Mouse (Mus musculus) cortical plate, adult 2 months (tissue): Measurements from ENCODE around the gene Sptbn1. TPM values are rescaled to one million over a fixed set of nuclear protein-coding genes. Genes with fewer than 3 reads are reported as not detected.
A peak's percentile ranks its signal among the peaks of the same experiment; 100 is the strongest.

Experiments
- H3K27ac ChIP-seq: fragments of 200-500 bp; 2 replicates; pipeline ENCODE4 v1.5.1; 2012; ENCODE audit warnings: low read length, control low read depth, inconsistent platforms; ENCODE audit not compliant: insufficient read depth
- H3K4me1 ChIP-seq: fragments of 200-500 bp; 2 replicates; pipeline ENCODE4 v1.6.1; 2011; ENCODE audit warnings: low read length; ENCODE audit not compliant: control insufficient read depth, insufficient read depth
- H3K4me3 ChIP-seq: fragments of 200-500 bp; 2 replicates; pipeline ENCODE4 v1.5.1; 2011; ENCODE audit warnings: mild to moderate bottlenecking, low read length, control low read depth; ENCODE audit not compliant: insufficient read depth
- CTCF ChIP-seq: fragments of 200-500 bp; IDR thresholded peaks from 2 replicates; pipeline ENCODE4 v1.5.1; 2011; ENCODE audit warnings: mild to moderate bottlenecking, control low read depth, low read length; ENCODE audit not compliant: insufficient read depth; ENCODE audit errors: extremely low read depth
- POLR2A ChIP-seq: fragments of 200-500 bp; IDR thresholded peaks from 2 replicates; pipeline ENCODE4 v1.6.1; 2011; ENCODE audit warnings: mild to moderate bottlenecking, low read length, control low read depth; ENCODE audit not compliant: insufficient read depth; ENCODE audit errors: extremely low read depth
- polyA plus RNA-seq: library from polyadenylated mRNA; depleted of rRNA; stranded (reverse); fragments of >200 nt; gene quantifications from 2 replicates; pipeline ENCODE4 v1.2.3, GENCODE M21; 2012

The Sptbn1 gene
- polyA plus RNA-seq, 1 experiment, result 313 TPM

- TF ChIP-seq CTCF, result no peak
- Histone ChIP-seq H3K4me1 (no peaks in the 10 kb centered on the region), H3K4me3 (no peak overlapping the region), H3K27ac (no peak overlapping the region)
Measured at GRCm38 (mm10) chr11:30279278-30279677, 11.3 kb upstream of the Sptbn1 start.

- H3K4me3 ChIP-seq, result no peak overlapping the region
- TF ChIP-seq POLR2A (no peak), CTCF (no peak)
- no peak overlapping the region; the same call in 1 of the 2 replicates for H3K27ac ChIP-seq
- no peaks in the 10 kb centered on the region for H3K4me1 ChIP-seq
Measured at GRCm38 (mm10) chr11:30275436-30276031, 7.6 kb upstream of the Sptbn1 start.

DNA sequence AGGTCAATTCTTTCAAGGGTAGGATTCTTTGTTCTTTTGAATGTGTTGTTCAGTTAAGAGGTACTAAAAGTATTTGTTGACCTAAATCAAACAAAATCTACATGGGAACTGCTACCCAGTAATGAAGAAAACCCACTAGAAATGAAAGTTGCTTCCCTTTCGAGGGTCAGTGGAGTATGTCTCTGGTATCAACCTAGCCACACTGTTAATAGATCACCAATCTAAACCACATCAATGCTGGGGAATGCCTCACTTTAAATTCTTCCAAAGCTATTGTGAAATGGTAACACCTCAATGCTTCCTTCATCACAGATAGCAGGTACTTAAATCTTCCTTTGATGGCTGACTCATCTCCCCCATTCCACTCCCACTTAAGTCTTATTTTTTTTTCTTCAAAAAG lies 1.5 kb upstream of the Sptbn1 start:
- Histone ChIP-seq H3K4me3 (no peak overlapping the region; the same call in 1 of the 2 replicates), H3K27ac (no peak overlapping the region), H3K4me1 (no peaks in the 10 kb centered on the region)
- no peak for TF ChIP-seq CTCF
- no peak for TF ChIP-seq POLR2A

DNA sequence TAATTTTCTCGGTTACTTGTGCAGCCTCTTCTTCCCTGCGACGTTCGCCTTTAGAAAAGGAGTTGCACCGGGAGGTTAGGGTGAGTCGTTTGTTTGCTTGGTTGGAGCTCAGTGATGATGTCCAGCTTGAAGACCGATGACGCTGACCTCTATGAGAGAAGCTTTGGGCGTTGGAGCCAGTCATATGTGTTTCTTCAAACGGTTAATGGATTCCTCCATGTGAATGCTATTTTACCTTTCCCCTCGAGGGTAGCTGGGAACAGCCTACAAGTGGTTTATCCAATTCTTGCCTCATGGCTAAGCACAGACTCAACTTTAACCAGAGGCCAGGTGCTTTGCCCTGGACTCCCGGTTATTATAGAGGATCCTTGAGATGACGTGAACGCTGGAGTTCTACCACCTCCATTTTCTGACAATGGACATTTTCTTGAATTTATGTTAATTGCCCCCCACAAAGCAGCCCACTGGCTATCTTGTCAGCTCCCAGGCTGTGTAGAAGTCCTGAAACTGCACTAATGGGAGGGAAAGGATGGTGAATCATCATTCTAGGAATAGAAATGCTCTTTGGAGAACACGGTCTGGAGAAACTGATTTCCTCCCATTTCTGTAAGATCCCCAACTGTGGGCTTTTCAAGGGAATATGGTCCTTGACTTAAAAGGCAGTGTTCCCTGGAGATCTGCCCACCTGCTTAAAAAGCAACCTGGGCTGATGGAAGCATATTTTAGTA lies 837 bp upstream of the Sptbn1 start:
- peak overlapping the region; percentile 85 for H3K27ac ChIP-seq
- no peak for TF ChIP-seq POLR2A
- no peak for TF ChIP-seq CTCF
- H3K4me1 ChIP-seq, result no peaks in the 10 kb centered on the region

DNA sequence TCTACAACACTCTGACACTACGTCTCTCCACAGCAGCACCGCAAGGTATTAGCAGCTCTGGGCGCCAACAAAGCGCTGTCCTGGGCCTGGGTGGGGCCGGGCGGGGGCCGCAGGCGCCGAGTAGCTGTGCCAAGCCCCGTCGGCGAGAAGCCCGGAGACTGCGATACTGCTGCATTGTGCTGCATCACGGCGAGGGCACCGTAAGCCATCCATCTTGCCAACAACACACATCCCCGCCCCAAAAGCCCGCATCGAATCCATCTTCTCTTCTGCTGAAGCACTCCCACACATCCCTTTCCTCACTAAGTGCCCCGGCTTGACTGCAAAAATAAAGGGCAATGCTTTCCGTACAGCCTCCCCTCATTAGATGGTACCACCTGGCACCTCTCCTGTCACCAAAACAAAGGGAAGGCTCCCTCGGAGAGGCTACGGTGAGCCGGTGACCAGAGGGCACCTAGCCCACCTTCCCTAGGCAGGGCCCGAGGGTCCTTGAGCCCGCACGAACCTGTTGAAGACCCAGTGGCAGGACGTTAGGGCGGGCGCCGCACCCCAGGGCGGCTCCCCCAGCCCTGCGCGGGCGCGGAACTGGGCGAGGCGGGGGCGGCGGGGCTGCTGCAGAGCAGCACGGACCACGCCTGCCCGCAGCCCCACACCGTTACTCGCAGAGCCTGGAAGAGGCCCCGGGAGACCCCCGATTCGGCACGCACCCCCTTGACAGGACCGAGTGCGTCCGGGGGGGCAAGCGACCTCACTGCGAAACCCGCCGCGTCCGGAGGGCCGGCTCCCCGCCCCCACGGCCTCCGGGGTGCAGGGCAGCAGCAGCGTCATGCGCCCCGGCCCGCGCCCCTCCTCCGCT lies 711 bp downstream of the Sptbn1 start:
- TF ChIP-seq CTCF (no peak), POLR2A (peak; percentile 21; the same call in 1 of the 2 replicates)
- Histone ChIP-seq H3K4me1 (no peaks in the 10 kb centered on the region; the same call in 1 of the 2 replicates), H3K27ac (peak overlapping the region; percentile 99), H3K4me3 (peak overlapping the region; percentile 98)

More for the DNA sequence above, 837 bp upstream of the Sptbn1 start:
- peak overlapping the region; percentile 98 for H3K4me3 ChIP-seq

DNA sequence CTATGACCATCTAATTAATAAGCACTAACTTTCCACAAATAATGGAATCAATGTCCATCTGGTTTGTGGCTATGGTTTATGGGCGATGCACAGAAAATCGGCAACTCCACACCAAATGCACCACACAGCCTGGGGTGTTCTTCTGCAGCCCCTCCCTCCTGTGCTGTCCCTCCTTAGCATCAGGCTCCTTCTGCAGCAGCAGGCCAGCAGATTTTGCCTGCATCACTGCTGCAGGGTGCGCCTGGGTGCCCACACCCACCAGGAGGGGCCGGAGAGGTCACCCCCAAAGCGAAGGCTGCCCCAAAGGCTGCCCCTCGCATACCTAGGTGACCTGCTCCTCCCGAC lies 1.3 kb downstream of the Sptbn1 start:
- Histone ChIP-seq H3K4me1 (no peaks in the 10 kb centered on the region; the same call in 1 of the 2 replicates), H3K27ac (peak overlapping the region; percentile 99), H3K4me3 (peak overlapping the region; percentile 98)
- TF ChIP-seq CTCF (no peak), POLR2A (0 out of 2 replicates have a peak, but pooled peaks have one; percentile 6)

DNA sequence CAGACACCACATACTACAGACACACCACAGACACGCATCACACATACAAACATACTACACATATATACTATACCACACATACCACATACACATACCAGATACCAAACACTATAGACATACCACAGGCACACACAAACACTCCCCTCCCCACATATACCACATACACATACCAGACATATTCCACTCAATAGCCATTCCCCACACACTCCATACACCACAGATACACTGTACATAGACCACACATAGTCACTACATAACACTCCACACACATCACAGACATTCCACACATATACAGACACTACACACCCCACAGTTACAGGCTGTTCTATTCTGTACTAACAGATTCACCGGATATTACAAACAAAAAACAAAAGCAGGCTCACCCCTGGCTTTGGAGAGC lies 2.3 kb downstream of the Sptbn1 start:
- peaks cover 3% of the 10 kb centered on the region for H3K4me1 ChIP-seq
- no peak overlapping the region for H3K27ac ChIP-seq
- peak overlapping the region; percentile 98 for H3K4me3 ChIP-seq
- no peak for TF ChIP-seq CTCF
- TF ChIP-seq POLR2A, result no peak

- no peak overlapping the region for H3K4me3 ChIP-seq
- H3K27ac ChIP-seq, result no peak overlapping the region
- H3K4me1 ChIP-seq, result peaks cover 7% of the 10 kb centered on the region
- no peak for TF ChIP-seq CTCF
- TF ChIP-seq POLR2A, result no peak
Measured at GRCm38 (mm10) chr11:30263627-30264026, 4.3 kb downstream of the Sptbn1 start.

DNA sequence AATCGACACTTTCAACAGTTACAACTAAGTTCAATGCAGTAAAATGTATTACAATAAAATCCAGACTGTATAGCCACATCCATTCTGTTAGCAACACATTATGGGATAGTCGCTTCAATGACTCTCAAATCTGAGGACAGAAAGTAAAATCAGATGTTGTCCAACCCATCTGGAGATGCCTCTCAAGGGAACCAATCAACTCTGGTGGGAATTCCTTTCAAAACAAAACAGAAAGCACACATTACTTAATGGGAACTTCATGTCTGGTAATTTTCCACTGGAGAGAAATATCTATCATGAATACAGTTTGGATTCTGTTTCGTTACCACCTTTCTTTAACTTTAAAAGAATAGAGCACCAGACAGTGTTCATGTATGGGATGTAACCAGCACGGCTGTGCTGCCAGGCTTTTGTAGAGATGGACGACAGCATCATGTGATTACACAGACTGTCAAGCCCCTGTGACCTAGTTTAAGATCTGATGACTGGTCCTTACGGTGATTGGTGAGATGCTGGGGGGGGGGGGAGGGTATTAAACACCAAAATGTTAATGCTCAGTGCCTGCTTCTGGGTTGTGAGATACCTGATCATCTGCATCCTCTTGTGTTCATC lies 9.1 kb downstream of the Sptbn1 start:
- peaks cover 11% of the 10 kb centered on the region for H3K4me1 ChIP-seq
- TF ChIP-seq CTCF (no peak), POLR2A (no peak)

More for the DNA sequence above, 9.1 kb downstream of the Sptbn1 start:
- Histone ChIP-seq H3K27ac (no peak overlapping the region), H3K4me3 (no peak overlapping the region)
